Comparison of ENCODE assay signal across 25 mouse cellular contexts in the genomic region with DNA sequence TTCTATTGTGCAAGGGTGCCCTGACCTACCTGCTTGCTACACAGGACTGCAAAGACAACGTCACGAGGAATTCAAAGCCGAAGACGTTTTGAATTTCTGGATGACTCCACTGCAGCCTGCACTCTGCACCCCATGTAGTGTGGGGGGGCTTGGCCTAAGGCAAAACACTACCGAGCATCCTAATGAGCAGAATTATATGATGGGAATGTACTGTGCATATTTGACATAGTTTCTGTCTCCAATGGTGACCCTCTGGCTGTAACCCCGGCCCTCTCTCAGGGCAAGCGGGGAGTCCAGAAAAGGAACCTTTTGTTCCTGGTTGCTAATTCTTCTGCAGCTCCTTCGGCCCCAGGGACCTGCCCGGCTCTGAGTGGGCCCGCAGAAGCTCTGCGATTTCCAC. TPM values are rescaled to one million over a fixed set of nuclear protein-coding genes. Genes with fewer than 3 reads are reported as not detected.
A peak's percentile ranks its signal among the peaks of the same experiment; 100 is the strongest.
DNase-seq lines count a peak whose midpoint lies in the region; ATAC-seq and TF ChIP-seq lines count a peak whose summit lies in the region.
"Had no signal": no experiment of that assay in that cellular context is flagged by ENCODE, and none has a peak within 500 bp of the region (broad histone marks: within the 10 kb centered on the region; RNA-seq: fewer than 3 reads in every experiment).

No protein-coding gene starts in this region.

- H3K36me3 ChIP-seq in forebrain, postnatal 0 days (ENCODE audit: insufficient read depth): no peaks in the 10 kb centered on the region
- no peaks in the 10 kb centered on the region for H3K36me3 ChIP-seq in forebrain, embryonic 12.5 days (replicated peaks)
- H3K36me3 ChIP-seq in neural tube, embryonic 13.5 days: no peaks in the 10 kb centered on the region
- H3K36me3 ChIP-seq in neural tube, embryonic 15.5 days: no peaks in the 10 kb centered on the region
- no peaks in the 10 kb centered on the region for H3K36me3 ChIP-seq in kidney, postnatal 0 days (ENCODE audit: insufficient read depth, low read length)
- peaks cover 4% of the 10 kb centered on the region; the same call in 1 of the 2 replicates for H3K36me3 ChIP-seq in lung, postnatal 0 days (ENCODE audit: insufficient read depth, low read length)

- H3K4me3 ChIP-seq in forebrain, postnatal 0 days (ENCODE audit: low read depth, low read length): no peak overlapping the region
- H3K4me3 ChIP-seq in forebrain, embryonic 12.5 days (replicated peaks): no peak overlapping the region
- H3K4me3 ChIP-seq in neural tube, embryonic 13.5 days: no peak overlapping the region
- H3K4me3 ChIP-seq in neural tube, embryonic 15.5 days (replicated peaks): no peak overlapping the region
- H3K4me3 ChIP-seq in kidney, postnatal 0 days (replicated peaks; ENCODE audit: low read depth, low read length): no peak overlapping the region
- no peak overlapping the region for H3K4me3 ChIP-seq in lung, postnatal 0 days (ENCODE audit: low read depth, low read length)
- H3K4me3 ChIP-seq: limb, embryonic 13.5 days had no signal

- H3K9ac ChIP-seq in forebrain, postnatal 0 days: no peak overlapping the region
- no peak overlapping the region for H3K9ac ChIP-seq in forebrain, embryonic 12.5 days
- peak overlapping the region; percentile 12; the same call in 1 of the 2 replicates for H3K9ac ChIP-seq in neural tube, embryonic 13.5 days
- H3K9ac ChIP-seq in neural tube, embryonic 15.5 days (replicated peaks): no peak overlapping the region
- H3K9ac ChIP-seq in kidney, postnatal 0 days (ENCODE audit: low read depth, low read length): no peak overlapping the region
- H3K9ac ChIP-seq in lung, postnatal 0 days (replicated peaks; ENCODE audit: low read depth): no peak overlapping the region
- H3K9ac ChIP-seq: limb, embryonic 13.5 days; liver, embryonic 14.5 days had no signal

- no peak for DNase-seq in forebrain, postnatal 0 days
- DNase-seq in kidney, postnatal 0 days (ENCODE audit: low spot score): peak; percentile 54
- DNase-seq in lung, postnatal 0 days (ENCODE audit: low spot score): no peak
- no peak for DNase-seq in gastrocnemius, postnatal 10 days
- DNase-seq: adrenal gland, postnatal 14 days; cerebellum, adult 2 months; right cerebral cortex, adult 18-20 months; spleen, adult 18-20 months; thymus, adult 2 months had no signal

- H3K27me3 ChIP-seq in forebrain, postnatal 0 days (ENCODE audit: insufficient read depth, low read length): no peaks in the 10 kb centered on the region
- no peaks in the 10 kb centered on the region for H3K27me3 ChIP-seq in forebrain, embryonic 12.5 days
- H3K27me3 ChIP-seq in neural tube, embryonic 13.5 days: no peaks in the 10 kb centered on the region
- H3K27me3 ChIP-seq in neural tube, embryonic 15.5 days (replicated peaks): no peaks in the 10 kb centered on the region
- no peaks in the 10 kb centered on the region for H3K27me3 ChIP-seq in kidney, postnatal 0 days (ENCODE audit: insufficient read depth, low read length)
- no peaks in the 10 kb centered on the region for H3K27me3 ChIP-seq in lung, postnatal 0 days (replicated peaks; ENCODE audit: insufficient read depth, low read length)
- H3K27me3 ChIP-seq: limb, embryonic 13.5 days had no signal

- no peak overlapping the region for H3K27ac ChIP-seq in forebrain, postnatal 0 days (ENCODE audit: low read depth, low read length)
- H3K27ac ChIP-seq in forebrain, embryonic 12.5 days: no peak overlapping the region
- H3K27ac ChIP-seq in neural tube, embryonic 13.5 days (replicated peaks): no peak overlapping the region
- H3K27ac ChIP-seq in neural tube, embryonic 15.5 days (replicated peaks): no peak overlapping the region
- no peak overlapping the region for H3K27ac ChIP-seq in kidney, postnatal 0 days
- H3K27ac ChIP-seq in lung, postnatal 0 days (ENCODE audit: low read length): no peak overlapping the region
- H3K27ac ChIP-seq: limb, embryonic 13.5 days; liver, embryonic 14.5 days had no signal

- no peak overlapping the region for H3K4me2 ChIP-seq in forebrain, postnatal 0 days (ENCODE audit: low read depth)
- H3K4me2 ChIP-seq in forebrain, embryonic 12.5 days: no peak overlapping the region
- H3K4me2 ChIP-seq in neural tube, embryonic 13.5 days: no peak overlapping the region
- H3K4me2 ChIP-seq in neural tube, embryonic 15.5 days: no peak overlapping the region
- no peak overlapping the region for H3K4me2 ChIP-seq in kidney, postnatal 0 days (ENCODE audit: low read length)
- H3K4me2 ChIP-seq in lung, postnatal 0 days (replicated peaks; ENCODE audit: low read depth, low read length): no peak overlapping the region
- H3K4me2 ChIP-seq: limb, embryonic 13.5 days had no signal

- H3K9me3 ChIP-seq in forebrain, postnatal 0 days (ENCODE audit: low read length): no peaks in the 10 kb centered on the region
- H3K9me3 ChIP-seq in forebrain, embryonic 12.5 days: no peaks in the 10 kb centered on the region
- no peaks in the 10 kb centered on the region for H3K9me3 ChIP-seq in neural tube, embryonic 13.5 days
- no peaks in the 10 kb centered on the region for H3K9me3 ChIP-seq in neural tube, embryonic 15.5 days (replicated peaks)
- no peaks in the 10 kb centered on the region for H3K9me3 ChIP-seq in kidney, postnatal 0 days (replicated peaks; ENCODE audit: low read length)
- no peaks in the 10 kb centered on the region for H3K9me3 ChIP-seq in lung, postnatal 0 days (ENCODE audit: low read length)
- H3K9me3 ChIP-seq: limb, embryonic 13.5 days had no signal

- H3K4me1 ChIP-seq in forebrain, postnatal 0 days (ENCODE audit: insufficient read depth): no peaks in the 10 kb centered on the region
- H3K4me1 ChIP-seq in forebrain, embryonic 12.5 days: peaks cover 18% of the 10 kb centered on the region
- H3K4me1 ChIP-seq in neural tube, embryonic 13.5 days (replicated peaks): peaks cover 28% of the 10 kb centered on the region
- H3K4me1 ChIP-seq in neural tube, embryonic 15.5 days: peaks cover 15% of the 10 kb centered on the region
- 0 out of 2 replicates have a peak, but pooled peaks cover 5% of the 10 kb centered on the region for H3K4me1 ChIP-seq in kidney, postnatal 0 days (replicated peaks; ENCODE audit: insufficient read depth, low read length)
- no peaks in the 10 kb centered on the region for H3K4me1 ChIP-seq in lung, postnatal 0 days (ENCODE audit: insufficient read depth, low read depth, low read length)

- TF ChIP-seq CTCF in forebrain, postnatal 0 days (IDR thresholded peaks at IDR 0.05; ENCODE audit: low read depth): no peak
- TF ChIP-seq CTCF in kidney, postnatal 0 days (IDR thresholded peaks at IDR 0.05; ENCODE audit: low read depth): no peak
- no peak for TF ChIP-seq CTCF in lung, postnatal 0 days (IDR thresholded peaks at IDR 0.05)

- ATAC-seq in forebrain, postnatal 0 days: peak; percentile 19; the same call in 1 of the 2 replicates
- no peak for ATAC-seq in forebrain, embryonic 12.5 days (ENCODE audit: low FRiP score)
- no peak for ATAC-seq in neural tube, embryonic 13.5 days (ENCODE audit: low read depth)
- ATAC-seq in neural tube, embryonic 15.5 days (ENCODE audit: low FRiP score): no peak
- no peak for ATAC-seq in kidney, postnatal 0 days (replicated peaks; ENCODE audit: low FRiP score, low read depth)
- no peak for ATAC-seq in lung, postnatal 0 days
- ATAC-seq in erythroid progenitor cell, adult 5-6 weeks (replicated peaks; ENCODE audit: low FRiP score, poor library complexity, severe bottlenecking): no peak

- no peak for TF ChIP-seq EP300 in lung, postnatal 0 days (IDR thresholded peaks at IDR 0.05)

- 16% methylated on average over 11 of the region's 11 CpGs for WGBS in forebrain, postnatal 0 days
- 31% methylated on average over 11 of the region's 11 CpGs for WGBS in forebrain, embryonic 12.5 days
- WGBS in neural tube, embryonic 13.5 days: 34% methylated on average over 11 of the region's 11 CpGs
- 36% methylated on average over 11 of the region's 11 CpGs for WGBS in neural tube, embryonic 15.5 days
- 55% methylated on average over 11 of the region's 11 CpGs for WGBS in kidney, postnatal 0 days
- 56% methylated on average over 11 of the region's 11 CpGs for WGBS in lung, postnatal 0 days

RNA-seq across cellular contexts. Expression of a gene that starts 29.6 kb away (rescaled TPM):
- total RNA-seq in forebrain, postnatal 0 days (2014; rRNA removed): not detected in 2 replicates
- polyA plus RNA-seq in forebrain, postnatal 0 days (2015; fragmentation: Nextera tagmentation; extraction: Ambion mirVana): 0.05 TPM in 1 of 2 replicates, not detected in the other
- polyA plus RNA-seq in forebrain, embryonic 12.5 days (2016; fragmentation: Nextera tagmentation; extraction: Ambion mirVana): 0.08 TPM in 1 of 2 replicates, not detected in the other
- polyA plus RNA-seq in neural tube, embryonic 13.5 days (2015; fragmentation: Nextera tagmentation; extraction: Ambion mirVana): not detected in 2 replicates
- polyA plus RNA-seq in neural tube, embryonic 15.5 days (2015; fragmentation: Nextera tagmentation; extraction: Ambion mirVana): 0.08 TPM in 1 of 2 replicates, not detected in the other
- polyA plus RNA-seq in kidney, postnatal 0 days (2015; fragmentation: Nextera tagmentation; extraction: Ambion mirVana): 0.18 and 0.24 TPM in 2 replicates
- not detected in 2 replicates for polyA plus RNA-seq in lung, postnatal 0 days (2015; fragmentation: Nextera tagmentation; extraction: Ambion mirVana)
- total RNA-seq in erythroid progenitor cell, adult 5-6 weeks (2015; ENCODE audit: low replicate concordance): not detected in 2 replicates
- not detected in 2 replicates for total RNA-seq in erythroid progenitor cell, adult 5-6 weeks (2017; ENCODE audit: low replicate concordance)
- total RNA-seq in gastrocnemius, postnatal 10 days (2021): not detected
- total RNA-seq: adrenal gland, postnatal 14 days; common myeloid progenitor, adult 5-6 weeks; gastrocnemius, adult 8-10 months; heart, adult 8-10 months; left cerebral cortex, postnatal 10 days; megakaryocyte progenitor cell, adult 5-6 weeks; neutrophil, adult 5-6 weeks had no signal
- polyA plus RNA-seq: embryonic facial prominence, embryonic 14.5 days; heart, embryonic 16.5 days; large intestine, adult 2 months; liver, embryonic 14.5 days; thymus, adult 2 months; urinary bladder, adult 2 months had no signal
